Mouse (Mus musculus): Measurements from ENCODE around the gene C330021F23Rik.

DNA sequence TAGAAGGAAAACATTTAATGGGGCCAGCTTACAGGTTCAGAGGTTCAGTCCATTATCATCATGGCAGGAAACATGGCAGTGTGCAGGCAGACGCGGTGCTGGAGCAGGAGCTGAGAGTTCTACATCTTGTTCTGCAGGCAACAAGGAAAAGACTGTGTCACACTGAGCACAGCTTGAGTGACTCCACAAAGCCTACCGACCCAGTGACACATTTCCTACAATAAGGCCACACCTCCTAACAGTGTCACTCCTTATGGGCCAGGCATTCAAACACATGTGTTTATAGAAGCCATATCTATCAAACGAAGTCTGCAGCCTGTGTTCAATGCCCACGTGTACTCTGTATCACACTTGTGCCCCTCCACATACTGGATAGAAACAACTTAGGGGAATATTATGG, 2.0 kb downstream of the C330021F23Rik start:
- TF ChIP-seq GATA1 (IDR thresholded peaks at IDR 0.05; ENCODE audit: borderline replicate concordance, low read length) (no peak), FLI1 (IDR thresholded peaks at IDR 0.05; ENCODE audit: low read length) (no peak)

Data from megakaryocyte, embryonic 14.5 days (primary cell).